Mouse (Mus musculus): ENCODE measurements at regions not wholly inside any gene's neighbourhood (a gene's known extent, or its start where the extent isn't known, plus 50 kb on each side); places are given as distances from the start of the nearest gene placed in this dataset.
"Not testable (repeated sequence)": the region's sequence is repeated elsewhere in the genome, so short reads cannot be mapped to it uniquely, and the experiment has no call there.

- DNase-seq (ENCODE audit: low spot score) (no peak), ATAC-seq (ENCODE audit: low FRiP score, low TSS enrichment) (no peak)
- H3K27me3 ChIP-seq (ENCODE audit: control insufficient read depth, insufficient read depth, low read length), result no peaks in the 10 kb centered on the region
- TF ChIP-seq CTCF (IDR thresholded peaks at IDR 0.05; ENCODE audit: low read depth) (no peak), EP300 (optimal IDR thresholded peaks at IDR 0.05) (no peak)
- H3K4me2 ChIP-seq (replicated peaks; ENCODE audit: low read depth), result no peak overlapping the region
- H3K27ac ChIP-seq (replicated peaks), result no peak overlapping the region
- no peaks in the 10 kb centered on the region for H3K4me1 ChIP-seq (replicated peaks; ENCODE audit: control insufficient read depth, insufficient read depth)
- no peaks in the 10 kb centered on the region for H3K36me3 ChIP-seq (ENCODE audit: control insufficient read depth, insufficient read depth, low read length)
- no peak overlapping the region for H3K4me3 ChIP-seq (ENCODE audit: low read depth, low read length)
- H3K9ac ChIP-seq (ENCODE audit: low read length), result no peak overlapping the region
- WGBS, result 77% methylated on average over 5 of the region's 5 CpGs
- no peaks in the 10 kb centered on the region for H3K9me3 ChIP-seq (ENCODE audit: control insufficient read depth, low read length)
These were observed 977.3 kb downstream of the Defb40 start for GRCm38 (mm10) chr8:18000750-18001149.

DNA sequence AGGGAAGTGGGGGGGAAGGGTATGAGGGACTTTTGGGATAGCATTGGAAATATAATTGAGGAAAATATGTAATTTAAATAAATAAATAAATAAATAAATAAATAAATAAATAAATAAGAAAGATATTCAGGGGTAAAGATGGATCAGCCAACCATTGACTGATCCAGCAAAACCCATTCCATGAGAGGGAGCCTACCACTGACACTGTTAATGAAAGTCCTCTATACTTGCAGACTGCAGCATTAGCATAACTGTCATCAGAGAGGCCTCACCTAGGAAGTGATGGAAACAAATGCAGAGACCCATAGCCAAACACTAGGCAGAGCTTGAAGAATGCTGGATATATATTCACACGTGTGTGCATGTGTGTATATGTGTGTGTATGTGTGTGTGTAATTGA lies 993.3 kb downstream of the Defb40 start:
- no peak overlapping the region for H3K9ac ChIP-seq (ENCODE audit: low read length)
- H3K27ac ChIP-seq (replicated peaks), result no peak overlapping the region
- TF ChIP-seq CTCF (IDR thresholded peaks at IDR 0.05; ENCODE audit: low read depth), result no peak
- no peak for TF ChIP-seq EP300 (optimal IDR thresholded peaks at IDR 0.05)
- no peaks in the 10 kb centered on the region for H3K36me3 ChIP-seq (ENCODE audit: control insufficient read depth, insufficient read depth, low read length)
- no peaks in the 10 kb centered on the region for H3K27me3 ChIP-seq (ENCODE audit: control insufficient read depth, insufficient read depth, low read length)
- ATAC-seq (ENCODE audit: low FRiP score, low TSS enrichment) (no peak), DNase-seq (ENCODE audit: low spot score) (no peak)
- no peak overlapping the region for H3K4me3 ChIP-seq (ENCODE audit: low read depth, low read length)
- WGBS, result 73% methylated on average over 1 of the region's 1 CpGs
- H3K4me2 ChIP-seq (replicated peaks; ENCODE audit: low read depth), result no peak overlapping the region
- H3K4me1 ChIP-seq (replicated peaks; ENCODE audit: control insufficient read depth, insufficient read depth), result no peaks in the 10 kb centered on the region
- H3K9me3 ChIP-seq (ENCODE audit: control insufficient read depth, low read length), result no peaks in the 10 kb centered on the region

DNA sequence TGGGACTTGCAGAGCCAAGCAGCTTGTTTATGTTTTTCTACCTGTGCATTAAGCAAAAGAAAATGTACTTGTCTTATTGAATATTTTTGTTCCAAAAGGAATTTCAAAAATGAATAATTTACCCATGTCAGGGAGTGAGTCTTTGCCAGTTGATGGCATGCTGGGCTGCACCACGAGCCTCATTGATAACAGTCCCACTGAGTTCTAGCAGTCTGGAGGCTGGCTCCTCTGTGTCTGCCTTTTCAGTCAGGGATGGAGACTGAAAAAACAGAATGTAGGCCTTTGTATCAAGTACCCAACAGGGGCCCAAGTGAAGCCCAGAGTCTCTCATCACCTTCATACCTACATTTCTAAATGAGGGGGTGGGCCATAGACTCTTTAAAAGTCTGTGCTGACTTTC lies 1029.2 kb downstream of the Defb40 start:
- Histone ChIP-seq H3K4me1 (replicated peaks; ENCODE audit: control insufficient read depth, insufficient read depth) (no peaks in the 10 kb centered on the region), H3K9ac (ENCODE audit: low read length) (no peak overlapping the region), H3K27ac (replicated peaks) (no peak overlapping the region), H3K4me2 (replicated peaks; ENCODE audit: low read depth) (no peak overlapping the region), H3K27me3 (ENCODE audit: control insufficient read depth, insufficient read depth, low read length) (no peaks in the 10 kb centered on the region), H3K4me3 (ENCODE audit: low read depth, low read length) (no peak overlapping the region), H3K36me3 (ENCODE audit: control insufficient read depth, insufficient read depth, low read length) (no peaks in the 10 kb centered on the region), H3K9me3 (ENCODE audit: control insufficient read depth, low read length) (no peaks in the 10 kb centered on the region)
- TF ChIP-seq CTCF (IDR thresholded peaks at IDR 0.05; ENCODE audit: low read depth), result no peak
- no peak for DNase-seq (ENCODE audit: low spot score)
- ATAC-seq (ENCODE audit: low FRiP score, low TSS enrichment), result no peak
- WGBS, result 52% methylated on average over 1 of the region's 1 CpGs

GRCm38 (mm10) chr8:17948053-17948834 lies 1029.8 kb downstream of the Defb40 start:
- ATAC-seq (ENCODE audit: low FRiP score, low TSS enrichment) (no peak), DNase-seq (ENCODE audit: low spot score) (no peak)
- TF ChIP-seq EP300 (optimal IDR thresholded peaks at IDR 0.05), result no peak
- TF ChIP-seq CTCF (IDR thresholded peaks at IDR 0.05; ENCODE audit: low read depth), result no peak
- H3K4me2 ChIP-seq (replicated peaks; ENCODE audit: low read depth), result no peak overlapping the region
- H3K9me3 ChIP-seq (ENCODE audit: control insufficient read depth, low read length), result no peaks in the 10 kb centered on the region
- WGBS, result 79% methylated on average over 22 of the region's 22 CpGs
- no peaks in the 10 kb centered on the region for H3K27me3 ChIP-seq (ENCODE audit: control insufficient read depth, insufficient read depth, low read length)
- no peaks in the 10 kb centered on the region for H3K4me1 ChIP-seq (replicated peaks; ENCODE audit: control insufficient read depth, insufficient read depth)
- no peak overlapping the region for H3K4me3 ChIP-seq (ENCODE audit: low read depth, low read length)
- no peaks in the 10 kb centered on the region for H3K36me3 ChIP-seq (ENCODE audit: control insufficient read depth, insufficient read depth, low read length)
- H3K9ac ChIP-seq (ENCODE audit: low read length), result no peak overlapping the region
- H3K27ac ChIP-seq (replicated peaks), result no peak overlapping the region

DNA sequence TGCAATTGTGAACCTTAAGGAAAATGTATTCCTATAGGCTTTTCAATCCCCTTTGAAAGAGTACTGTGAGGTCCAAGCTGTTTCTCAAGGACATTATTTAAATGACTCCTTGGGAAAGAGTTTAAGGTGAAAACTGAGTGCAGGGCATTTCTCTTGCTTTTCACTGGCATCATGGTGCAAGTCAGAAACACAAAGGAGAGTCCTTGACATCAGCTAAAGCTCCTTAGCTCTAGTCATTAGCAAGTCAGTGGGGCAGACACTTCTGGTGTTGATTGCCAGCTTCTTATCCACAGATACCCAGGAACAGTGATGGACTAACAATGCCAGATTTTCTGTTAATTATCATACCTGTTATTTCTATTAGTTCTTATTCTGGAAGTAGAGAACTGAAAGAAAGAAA lies 1043.4 kb downstream of the Defb40 start:
- Histone ChIP-seq H3K4me2 (replicated peaks; ENCODE audit: low read depth) (no peak overlapping the region), H3K36me3 (ENCODE audit: control insufficient read depth, insufficient read depth, low read length) (no peaks in the 10 kb centered on the region), H3K4me1 (replicated peaks; ENCODE audit: control insufficient read depth, insufficient read depth) (no peaks in the 10 kb centered on the region), H3K27ac (replicated peaks) (no peak overlapping the region), H3K9ac (ENCODE audit: low read length) (no peak overlapping the region), H3K9me3 (ENCODE audit: control insufficient read depth, low read length) (no peaks in the 10 kb centered on the region), H3K4me3 (ENCODE audit: low read depth, low read length) (no peak overlapping the region), H3K27me3 (ENCODE audit: control insufficient read depth, insufficient read depth, low read length) (no peaks in the 10 kb centered on the region)
- TF ChIP-seq CTCF (IDR thresholded peaks at IDR 0.05; ENCODE audit: low read depth), result no peak
- no peak for TF ChIP-seq EP300 (optimal IDR thresholded peaks at IDR 0.05)
- DNase-seq (ENCODE audit: low spot score), result no peak
- ATAC-seq (ENCODE audit: low FRiP score, low TSS enrichment), result no peak

- ATAC-seq (ENCODE audit: low FRiP score, low TSS enrichment) (no peak), DNase-seq (ENCODE audit: low spot score) (no peak)
- no peaks in the 10 kb centered on the region for H3K9me3 ChIP-seq (ENCODE audit: control insufficient read depth, low read length)
- H3K27ac ChIP-seq (replicated peaks), result no peak overlapping the region
- TF ChIP-seq EP300 (optimal IDR thresholded peaks at IDR 0.05), result no peak
- TF ChIP-seq CTCF (IDR thresholded peaks at IDR 0.05; ENCODE audit: low read depth), result no peak
- no peaks in the 10 kb centered on the region for H3K27me3 ChIP-seq (ENCODE audit: control insufficient read depth, insufficient read depth, low read length)
- no peaks in the 10 kb centered on the region for H3K36me3 ChIP-seq (ENCODE audit: control insufficient read depth, insufficient read depth, low read length)
- H3K9ac ChIP-seq (ENCODE audit: low read length), result no peak overlapping the region
- no peak overlapping the region for H3K4me3 ChIP-seq (ENCODE audit: low read depth, low read length)
- no peaks in the 10 kb centered on the region for H3K4me1 ChIP-seq (replicated peaks; ENCODE audit: control insufficient read depth, insufficient read depth)
- WGBS, result 89% methylated on average over 15 of the region's 15 CpGs
- no peak overlapping the region for H3K4me2 ChIP-seq (replicated peaks; ENCODE audit: low read depth)
These were observed 1068.7 kb downstream of the Defb40 start for GRCm38 (mm10) chr8:17909316-17909715.

DNA sequence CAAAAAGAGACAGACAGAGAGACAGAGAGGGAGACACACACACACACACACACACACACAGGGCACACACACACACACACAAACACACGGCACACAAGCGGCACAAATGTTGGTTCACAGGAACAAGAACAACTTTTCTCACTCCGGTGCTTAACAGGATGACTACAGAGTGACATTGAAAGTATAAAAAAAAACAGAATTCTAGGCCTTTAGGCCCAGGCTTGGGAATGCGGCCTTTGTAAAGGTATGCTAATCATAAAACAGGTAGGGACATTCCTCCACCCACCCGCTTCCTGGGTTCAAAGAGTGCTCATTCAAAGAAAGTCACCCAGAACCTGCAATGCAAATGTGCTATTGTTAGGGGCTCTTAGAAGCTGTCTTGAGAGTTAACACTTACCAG lies 1089.5 kb downstream of the Defb40 start:
- H3K36me3 ChIP-seq (ENCODE audit: control insufficient read depth, insufficient read depth, low read length); H3K4me3 ChIP-seq (ENCODE audit: low read depth, low read length); H3K9ac ChIP-seq (ENCODE audit: low read length); ATAC-seq (ENCODE audit: low FRiP score, low TSS enrichment); H3K4me2 ChIP-seq (replicated peaks; ENCODE audit: low read depth); H3K27me3 ChIP-seq (ENCODE audit: control insufficient read depth, insufficient read depth, low read length); H3K27ac ChIP-seq (replicated peaks); DNase-seq (ENCODE audit: low spot score); H3K4me1 ChIP-seq (replicated peaks; ENCODE audit: control insufficient read depth, insufficient read depth); H3K9me3 ChIP-seq (ENCODE audit: control insufficient read depth, low read length): not testable (repeated sequence)
- 56% methylated on average over 5 of the region's 5 CpGs for WGBS

Measured in stomach, postnatal 0 days (tissue).